Mouse (Mus musculus): ENCODE results near the gene Vegfb. TPM values are rescaled to one million over a fixed set of nuclear protein-coding genes. Genes with fewer than 3 reads are reported as not detected.

The Vegfb gene
- total RNA-seq (2023; ENCODE audit: inconsistent age): 15.4 to 19.4 TPM (median 17.7 TPM) in 4 replicates

GRCm38 (mm10) chr19:6987061-6987903 is at the start of gene Vegfb:
Vegfb (minus strand) TSS chr19:6987651.

GRCm38 (mm10) chr19:7019191-7019590 is 31.7 kb upstream of the Vegfb start, which contains the start of gene Fermt3:
Fermt3 (minus strand) TSS chr19:7019469.

GRCm38 (mm10) chr19:6996006-6996405 is 8.6 kb upstream of the Vegfb start, which contains the start of the genes Nudt22 and Trpt1:
Nudt22 (minus strand) TSS chr19:6996117.
Trpt1 (plus strand) TSS chr19:6996131.

GRCm38 (mm10) chr19:6992011-6992858 is 4.8 kb upstream of the Vegfb start, which contains the start of gene Dnajc4:
Dnajc4 (minus strand) TSS chr19:6992572.

GRCm38 (mm10) chr19:6980381-6981093 is 6.9 kb downstream of the Vegfb start, which contains the start of gene Fkbp2:
Fkbp2 (minus strand) TSS chr19:6980501.

GRCm38 (mm10) chr19:6975537-6976521 is 11.6 kb downstream of the Vegfb start, which contains the start of gene Plcb3:
Plcb3 (minus strand) TSS chr19:6976470.

GRCm38 (mm10) chr19:6974211-6975205 is 12.9 kb downstream of the Vegfb start, which contains the start of gene Ppp1r14b:
Ppp1r14b (plus strand) TSS chr19:6974968.

GRCm38 (mm10) chr19:6942249-6942691 is 45.2 kb downstream of the Vegfb start, which contains the start of gene Gpr137:
Gpr137 (minus strand) TSS chr19:6942480.

GRCm38 (mm10) chr19:6941372-6942248 is 45.8 kb downstream of the Vegfb start, which contains the start of gene Bad:
Bad (plus strand) TSS chr19:6941861.

GRCm38 (mm10) chr19:6934195-6934977 is 53.1 kb downstream of the Vegfb start, which contains the start of gene Kcnk4:
Kcnk4 (minus strand) TSS chr19:6934515.

Other genes starting within 250 kb of the Vegfb start
- gene Rps6ka4, start 147.0 kb downstream of the Vegfb start, total RNA-seq (2023; ENCODE audit: inconsistent age): 28.2 to 41.0 TPM (median 33.2 TPM) in 4 replicates
- gene Ccdc88b, start 129.4 kb downstream of the Vegfb start, total RNA-seq (2023; ENCODE audit: inconsistent age): 29.9 to 32.9 TPM (median 31.6 TPM) in 4 replicates
- 150 to 159 TPM (median 153 TPM) in 4 replicates for gene Trmt112, start 78.0 kb downstream of the Vegfb start, total RNA-seq (2023; ENCODE audit: inconsistent age)
- gene Prdx5, start 77.5 kb downstream of the Vegfb start, total RNA-seq (2023; ENCODE audit: inconsistent age): 86.0 to 104 TPM (median 92.9 TPM) in 4 replicates
- gene Esrra, start 65.8 kb downstream of the Vegfb start, total RNA-seq (2023; ENCODE audit: inconsistent age): 55.4 to 59.7 TPM (median 56.1 TPM) in 4 replicates
- gene Catsperz, start 62.3 kb downstream of the Vegfb start, total RNA-seq (2023; ENCODE audit: inconsistent age): not detected in 4 replicates
- gene Kcnk4, start 53.1 kb downstream of the Vegfb start, total RNA-seq (2023; ENCODE audit: inconsistent age): not detected in 4 replicates
- gene Bad, start 45.8 kb downstream of the Vegfb start, total RNA-seq (2023; ENCODE audit: inconsistent age): 10.7 to 16.5 TPM (median 14.1 TPM) in 4 replicates
- 20.3 to 22.9 TPM (median 21.1 TPM) in 4 replicates for gene Gpr137, start 45.2 kb downstream of the Vegfb start, total RNA-seq (2023; ENCODE audit: inconsistent age)
- gene Ppp1r14b, start 12.7 kb downstream of the Vegfb start, total RNA-seq (2023; ENCODE audit: inconsistent age): 89.5 to 93.5 TPM (median 90.6 TPM) in 4 replicates
- 13.5 to 15.8 TPM (median 15.0 TPM) in 4 replicates for gene Plcb3, start 11.2 kb downstream of the Vegfb start, total RNA-seq (2023; ENCODE audit: inconsistent age)
- 27.8 to 34.0 TPM (median 30.5 TPM) in 4 replicates for gene Fkbp2, start 7.2 kb downstream of the Vegfb start, total RNA-seq (2023; ENCODE audit: inconsistent age)
- 23.7 to 27.8 TPM (median 26.5 TPM) in 4 replicates for gene Dnajc4, start 4.9 kb upstream of the Vegfb start, total RNA-seq (2023; ENCODE audit: inconsistent age)
- gene Nudt22, start 8.5 kb upstream of the Vegfb start, total RNA-seq (2023; ENCODE audit: inconsistent age): 4.4 to 6.2 TPM (median 5.2 TPM) in 4 replicates
- gene Trpt1, start 8.5 kb upstream of the Vegfb start, total RNA-seq (2023; ENCODE audit: inconsistent age): 4.5 to 6.6 TPM (median 5.6 TPM) in 4 replicates
- gene Fermt3, start 31.8 kb upstream of the Vegfb start, total RNA-seq (2023; ENCODE audit: inconsistent age): 167 to 182 TPM (median 174 TPM) in 4 replicates
- 98.7 to 127 TPM (median 113 TPM) in 4 replicates for gene Stip1, start 52.3 kb upstream of the Vegfb start, total RNA-seq (2023; ENCODE audit: inconsistent age)
- gene Macrod1, start 69.2 kb upstream of the Vegfb start, total RNA-seq (2023; ENCODE audit: inconsistent age): 6.5 to 7.3 TPM (median 7.1 TPM) in 4 replicates
- gene Flrt1, start 118.1 kb upstream of the Vegfb start, total RNA-seq (2023; ENCODE audit: inconsistent age): 0.12 to 0.16 TPM in 2 of 4 replicates, not detected in the others
- 132 to 142 TPM (median 137 TPM) in 4 replicates for gene Otub1, start 218.7 kb upstream of the Vegfb start, total RNA-seq (2023; ENCODE audit: inconsistent age)
- 302 to 334 TPM (median 313 TPM) in 4 replicates for gene Cox8a, start 230.0 kb upstream of the Vegfb start, total RNA-seq (2023; ENCODE audit: inconsistent age)

Data from B cell, adult (primary cell).